Mouse (Mus musculus) cerebellum, adult 11-12 months (tissue): ENCODE results near the gene Tmc8.
"Not testable (repeated sequence)": the region's sequence is repeated elsewhere in the genome, so short reads cannot be mapped to it uniquely, and the experiment has no call there.

Source experiments
- DNase-seq: peaks from one replicate; pipeline ENCODE4 v3.0.0; 2022

Gene Tmc8

GRCm38 (mm10) chr11:117827386-117827785 lies 45.5 kb downstream of the Tmc8 start:
- DNase-seq, result no peak

GRCm38 (mm10) chr11:117828149-117828887 lies 46.4 kb downstream of the Tmc8 start:
- no peak for DNase-seq

GRCm38 (mm10) chr11:117828888-117829604 lies 47.2 kb downstream of the Tmc8 start:
- DNase-seq, result no peak

- DNase-seq, result no peak
Observed at GRCm38 (mm10) chr11:117829671-117830215, 47.9 kb downstream of the Tmc8 start.

GRCm38 (mm10) chr11:117830401-117830800 lies 48.5 kb downstream of the Tmc8 start:
- DNase-seq, result no peak

GRCm38 (mm10) chr11:117832086-117832969 lies 50.5 kb downstream of the Tmc8 start:
- DNase-seq, result no peak

DNA sequence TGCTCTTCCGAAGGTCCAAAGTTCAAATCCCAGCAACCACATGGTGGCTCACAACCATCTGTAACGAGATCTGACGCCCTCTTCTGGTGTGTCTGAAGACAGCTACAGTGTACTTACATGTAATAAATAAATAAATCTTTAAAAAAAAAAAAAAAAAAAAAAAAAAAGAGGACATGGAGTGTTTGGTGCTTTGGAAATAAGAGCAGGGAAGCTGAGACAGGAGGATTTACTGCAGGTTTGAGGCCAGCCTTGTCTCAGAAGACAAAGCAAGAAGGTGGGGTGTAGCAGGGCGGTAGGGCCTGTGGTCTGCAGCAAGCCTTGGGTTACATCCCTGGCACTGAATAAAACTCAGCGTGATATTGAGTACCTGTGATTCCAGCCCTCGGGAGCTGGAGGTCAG lies 51.6 kb downstream of the Tmc8 start:
- not testable (repeated sequence) for DNase-seq

DNA sequence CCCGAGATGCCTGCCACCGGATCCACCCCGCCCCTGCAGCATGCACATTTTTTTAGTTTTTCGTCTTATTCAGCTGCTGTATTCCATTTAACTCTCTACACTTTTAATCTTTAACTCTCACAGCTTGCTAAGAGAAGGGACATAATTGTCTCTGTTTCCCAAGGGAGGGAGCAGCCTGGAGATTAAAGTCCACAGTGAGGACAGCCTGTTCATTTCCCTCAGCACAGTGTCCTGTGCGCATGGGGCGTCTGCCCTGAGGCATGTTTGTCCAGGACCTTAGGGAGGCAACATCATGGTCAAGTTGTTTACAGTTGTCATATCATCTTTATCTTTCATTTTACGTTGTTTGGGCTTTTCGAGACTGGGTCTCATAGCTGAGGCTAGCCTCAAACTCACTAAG lies 52.2 kb downstream of the Tmc8 start:
- DNase-seq, result no peak

GRCm38 (mm10) chr11:117836306-117836705 lies 54.4 kb downstream of the Tmc8 start:
- no peak for DNase-seq

- no peak for DNase-seq
Observed at GRCm38 (mm10) chr11:117838572-117838971, 56.7 kb downstream of the Tmc8 start.

DNA sequence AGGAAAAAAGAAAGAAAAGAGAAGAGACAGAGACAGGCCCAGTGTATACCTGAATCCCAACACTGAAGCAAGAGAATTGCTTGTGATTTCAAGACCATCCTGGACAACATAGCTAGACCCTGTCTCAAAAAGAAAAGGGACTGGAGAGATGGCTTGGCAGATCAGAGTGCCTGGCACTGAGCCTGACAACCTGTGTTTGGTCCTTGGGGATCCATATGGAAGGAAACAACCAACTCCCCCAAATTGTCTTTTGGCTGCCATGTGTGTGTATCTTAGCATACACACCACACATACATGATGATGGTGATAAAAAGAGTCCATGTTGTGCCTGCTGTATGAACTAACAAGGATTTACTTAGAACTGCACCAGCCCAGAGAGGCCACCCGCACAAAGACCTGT lies 57.1 kb downstream of the Tmc8 start:
- no peak for DNase-seq

DNA sequence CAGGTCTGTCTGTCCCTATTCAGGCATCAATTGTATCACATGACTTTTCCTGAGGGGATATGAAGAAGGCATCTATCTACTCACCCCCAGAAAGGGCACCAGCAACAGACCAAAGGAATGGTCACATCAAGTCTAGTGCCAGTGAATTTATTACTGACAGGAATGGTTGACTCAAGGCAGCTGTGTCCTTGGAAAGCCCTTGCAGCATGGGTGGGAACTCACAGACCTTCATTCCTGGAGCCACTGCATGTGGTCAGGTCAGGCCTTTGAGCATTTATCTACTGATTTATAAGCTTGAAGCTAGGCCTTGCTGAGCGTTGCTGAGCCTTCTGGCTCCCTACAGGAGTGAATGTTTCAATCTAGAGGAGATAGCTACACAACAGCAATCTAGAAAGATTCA lies 59.0 kb downstream of the Tmc8 start:
- no peak for DNase-seq
